Mouse (Mus musculus) heart, adult 9 months (tissue): ENCODE results near the gene Prdm15.

Experiments used
- DNase-seq, 2 experiments: peaks; one replicate each; pipeline ENCODE4 v3.0.0; 2022; ENCODE audit warnings: low spot score in 2 of 2

Prdm15 gene

GRCm38 (mm10) chr16:97851741-97852319 is at the start of gene Prdm15:
Prdm15 (minus strand) TSS chr16:97851850.
- peak; percentile 86 to 88 for DNase-seq

DNA sequence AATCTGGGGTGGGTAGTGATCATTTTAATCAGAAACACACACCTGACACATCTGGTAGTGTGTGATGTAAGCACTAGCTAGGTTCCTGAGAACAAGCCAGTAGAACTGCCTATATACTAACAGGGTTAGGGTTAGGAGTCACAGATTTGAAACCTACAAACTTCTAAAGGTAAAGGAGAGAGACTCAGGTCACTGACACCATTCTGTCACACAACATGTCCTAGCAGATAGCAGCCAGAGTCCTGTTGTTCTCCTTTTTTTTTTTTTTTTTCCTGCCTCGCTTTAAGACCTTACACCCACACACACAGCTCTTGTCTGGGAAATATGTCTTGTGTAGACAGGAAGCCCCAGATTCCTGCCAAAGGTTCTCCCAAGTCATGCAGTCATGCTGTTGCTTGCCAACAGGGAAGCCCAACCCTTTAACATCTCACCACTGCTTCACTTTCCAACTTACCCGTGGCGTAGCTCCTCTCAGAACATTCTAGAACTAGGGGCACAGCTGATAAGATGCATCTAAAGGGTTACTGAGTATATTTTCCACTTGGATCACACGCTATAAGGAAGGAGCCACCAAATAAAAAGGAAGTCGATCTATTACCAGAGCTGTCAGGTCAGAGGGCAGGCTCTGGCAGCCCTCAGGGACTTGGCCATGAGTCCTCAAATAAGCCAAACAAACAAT is 45.8 kb upstream of the Prdm15 start:
- peak; percentile 90 to 92 for DNase-seq

- no peak for DNase-seq
These were observed 36.1 kb upstream of the Prdm15 start for GRCm38 (mm10) chr16:97887762-97888161.

GRCm38 (mm10) chr16:97883696-97884095 is 32.0 kb upstream of the Prdm15 start:
- no peak for DNase-seq

- DNase-seq: no peak
These were observed 31.2 kb upstream of the Prdm15 start for GRCm38 (mm10) chr16:97882891-97883290.

GRCm38 (mm10) chr16:97879134-97879533 is 27.5 kb upstream of the Prdm15 start:
- peak in 1 of 2 experiments; percentile 30 for DNase-seq

DNA sequence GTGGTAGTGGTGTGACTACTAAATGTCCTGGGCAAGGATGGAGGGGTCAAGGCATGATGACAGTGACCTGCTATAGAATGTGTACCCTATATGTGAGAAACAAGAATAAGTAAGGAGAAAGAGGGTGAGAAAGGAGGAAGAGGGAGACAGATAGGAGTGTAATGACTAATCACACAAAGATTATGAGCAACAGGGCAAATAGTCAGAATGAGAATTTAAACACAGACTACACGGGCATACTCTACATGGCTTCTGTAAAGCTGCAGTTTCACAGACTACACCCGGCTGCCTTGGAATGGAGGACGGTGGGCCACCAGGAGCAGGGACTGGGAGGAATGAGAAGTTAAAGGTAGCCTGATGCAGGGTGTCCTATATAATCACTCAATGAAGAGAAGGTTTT is 25.9 kb upstream of the Prdm15 start:
- DNase-seq: no peak

- no peak for DNase-seq
These were observed 23.5 kb upstream of the Prdm15 start for GRCm38 (mm10) chr16:97875101-97875500.

DNA sequence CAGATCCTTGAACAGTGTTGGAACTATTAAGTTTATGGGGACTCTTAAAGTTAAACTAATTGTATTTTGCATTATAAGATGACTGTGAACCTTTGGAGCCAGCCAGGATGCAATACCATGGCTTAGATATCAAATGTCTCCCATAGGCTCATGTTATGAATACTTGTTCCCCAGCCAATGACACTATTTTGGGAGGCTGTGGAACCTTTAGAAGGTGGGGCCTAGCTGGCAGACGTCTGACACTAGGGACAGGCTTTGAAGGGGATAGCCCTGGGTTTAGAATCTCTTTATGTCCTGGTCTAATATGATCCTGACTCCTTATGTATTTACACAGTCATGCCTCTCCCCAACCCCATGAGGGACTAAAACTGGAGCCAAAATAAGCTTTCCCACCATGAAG is 22.7 kb upstream of the Prdm15 start:
- DNase-seq: no peak

DNA sequence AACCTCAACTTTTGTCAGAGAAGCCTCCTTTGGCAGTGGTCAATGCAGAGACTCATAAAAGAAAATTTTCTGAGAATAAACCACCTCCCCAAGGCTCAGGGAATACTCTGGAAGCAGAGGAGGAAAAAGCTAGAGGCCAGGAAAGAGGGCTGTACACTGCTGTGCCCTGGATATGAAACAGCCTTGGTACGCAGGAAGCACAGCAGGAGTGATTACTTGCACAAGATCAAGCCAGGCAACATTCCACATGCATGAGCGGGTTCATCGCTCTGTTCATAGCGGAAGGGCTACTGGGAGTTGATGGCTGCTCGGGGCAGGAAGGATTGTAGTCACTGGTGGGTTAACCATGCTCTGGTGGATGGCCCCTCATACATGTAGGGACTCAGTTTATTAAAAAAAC is 21.0 kb upstream of the Prdm15 start:
- no peak for DNase-seq

- no peak for DNase-seq
These were observed 17.8 kb upstream of the Prdm15 start for GRCm38 (mm10) chr16:97869193-97870102.

DNA sequence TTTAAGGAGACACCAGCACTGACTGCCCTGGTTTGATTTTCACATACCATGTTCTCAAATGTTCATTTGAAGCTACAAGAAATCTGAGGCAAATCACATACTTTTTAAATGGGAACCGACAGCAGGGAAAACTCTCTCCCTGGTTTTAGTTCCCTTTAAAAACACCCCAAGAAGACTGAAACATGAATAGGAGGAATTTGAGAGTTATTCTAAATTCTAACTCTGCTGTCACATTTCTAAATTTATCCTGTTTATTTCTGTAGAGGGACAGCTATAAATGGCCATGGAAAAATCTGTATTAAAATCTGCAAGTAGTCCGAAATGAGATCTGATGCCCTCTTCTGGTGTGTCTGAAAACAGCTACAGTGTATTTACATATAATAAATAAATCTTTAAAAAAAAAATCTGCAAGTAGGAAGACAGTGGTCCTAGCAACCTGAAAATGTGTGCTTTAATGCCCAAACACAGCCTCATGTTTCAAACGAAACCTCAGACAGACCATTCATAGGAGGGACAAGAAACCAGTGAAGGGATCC is 12.3 kb upstream of the Prdm15 start:
- DNase-seq: no peak

- no peak for DNase-seq
These were observed 4.4 kb upstream of the Prdm15 start for GRCm38 (mm10) chr16:97856050-97856449.

- peak; percentile 89 for DNase-seq
These were observed 449 bp downstream of the Prdm15 start for GRCm38 (mm10) chr16:97851061-97851740.

DNA sequence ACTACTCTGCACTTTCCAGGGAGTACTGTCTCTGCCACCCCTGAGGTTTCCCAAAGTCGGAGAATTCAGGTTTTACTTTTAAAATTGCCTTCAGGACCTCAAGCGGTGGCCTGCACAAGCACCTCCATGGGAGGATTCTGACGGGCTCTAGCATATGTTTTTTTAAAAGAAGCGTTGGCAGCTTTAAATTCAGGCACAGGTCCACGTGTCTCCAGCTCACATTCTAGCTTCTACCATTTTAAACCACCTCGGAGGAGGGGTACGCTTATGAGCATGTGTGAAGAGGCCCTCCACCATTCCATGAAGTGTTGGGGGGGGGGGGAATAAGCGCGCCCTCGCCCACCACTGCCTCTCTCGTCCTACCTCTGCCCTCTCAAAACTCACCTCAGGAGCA is 986 bp downstream of the Prdm15 start:
- DNase-seq: no peak

DNA sequence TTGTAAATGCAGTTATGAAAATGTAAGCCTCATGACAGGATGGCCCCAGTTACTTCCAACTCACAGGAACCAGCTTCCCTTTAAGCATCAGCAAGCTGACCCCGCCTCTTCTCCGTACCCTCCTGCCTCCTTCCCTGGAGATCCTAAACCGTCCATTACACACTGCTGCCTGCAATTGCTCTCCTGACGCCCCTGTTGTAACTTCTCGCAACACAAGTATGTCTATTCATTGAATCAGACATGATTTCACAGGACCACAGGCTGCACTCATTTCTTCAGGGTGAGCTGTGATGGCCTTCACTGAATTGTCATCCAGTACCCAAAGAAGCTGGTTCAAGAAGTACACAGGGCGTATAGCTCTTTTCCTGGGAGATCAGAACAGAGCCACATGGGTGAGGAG is 2.8 kb downstream of the Prdm15 start:
- DNase-seq: no peak

GRCm38 (mm10) chr16:97844967-97845937 is 6.4 kb downstream of the Prdm15 start:
- DNase-seq: peak; percentile 4 to 15

GRCm38 (mm10) chr16:97832154-97832553 is 19.5 kb downstream of the Prdm15 start:
- no peak for DNase-seq

- no peak for DNase-seq
These were observed 23.4 kb downstream of the Prdm15 start for GRCm38 (mm10) chr16:97828207-97828606.

GRCm38 (mm10) chr16:97823311-97824007 is 28.2 kb downstream of the Prdm15 start:
- DNase-seq: no peak
